Mouse (Mus musculus) E14TG2a.4 (cell line): ENCODE results near the gene Wfikkn1.

Source experiments
- CTCF ChIP-seq: conservative IDR thresholded peaks from 2 replicates; pipeline ENCODE4 v1.5.1; 2014; ENCODE audit warnings: low read length
- POU5F1 ChIP-seq: IDR thresholded peaks from 2 replicates; pipeline ENCODE4 v1.6.1; 2014; ENCODE audit warnings: low read length, borderline replicate concordance

GRCm38 (mm10) chr17:25925348-25925747 lies 44.7 kb upstream of the Wfikkn1 start:
- TF ChIP-seq CTCF (no peak), POU5F1 (no peak)
